Mouse (Mus musculus) midbrain, embryonic 11.5 days (tissue): ENCODE data around the gene Zfp866. TPM values are rescaled to one million over a fixed set of nuclear protein-coding genes. Genes with fewer than 3 reads are reported as not detected.
A peak's percentile ranks its signal among the peaks of the same experiment; 100 is the strongest.

ENCODE experiments used
- ATAC-seq: fragments of 200-750 bp; cut with Nextera tagmentation; 2 replicates; pipeline ENCODE4 v1.8.0; 2017; ENCODE audit warnings: moderate TSS enrichment, moderate library complexity; ENCODE audit not compliant: low FRiP score
- DNase-seq: peaks from one replicate; pipeline ENCODE4 v3.0.0; 2015; ENCODE audit warnings: low spot score; ENCODE audit errors: missing footprints
- H3K27ac ChIP-seq: fragments of 300-500 bp; sonication (generic); 2 replicates; pipeline ENCODE4 v1.5.1; 2014; ENCODE audit warnings: low read depth, low read length
- H3K27me3 ChIP-seq: fragments of 300-500 bp; sonication (generic); 2 replicates; pipeline ENCODE4 v1.6.1; 2014; ENCODE audit warnings: mild to moderate bottlenecking, low read length, moderate library complexity, mixed read lengths; ENCODE audit not compliant: control insufficient read depth, insufficient read depth
- H3K36me3 ChIP-seq: fragments of 300-500 bp; sonication (generic); 2 replicates; pipeline ENCODE4 v1.6.1; 2014; ENCODE audit warnings: mild to moderate bottlenecking, low read length, moderate library complexity, mixed read lengths; ENCODE audit not compliant: control insufficient read depth, insufficient read depth
- H3K4me1 ChIP-seq: fragments of 300-500 bp; sonication (generic); 2 replicates; pipeline ENCODE4 v1.6.1; 2014; ENCODE audit warnings: low read length; ENCODE audit not compliant: control insufficient read depth, insufficient read depth
- H3K4me2 ChIP-seq: fragments of 300-500 bp; sonication (generic); 2 replicates; pipeline ENCODE4 v1.6.1; 2014; ENCODE audit warnings: mild to moderate bottlenecking, moderate library complexity
- H3K4me3 ChIP-seq: fragments of 300-500 bp; sonication (generic); 2 replicates; pipeline ENCODE4 v1.5.1; 2014; ENCODE audit warnings: low read depth, low read length
- H3K9ac ChIP-seq: fragments of 300-500 bp; sonication (generic); 2 replicates; pipeline ENCODE4 v1.6.1; 2014; ENCODE audit warnings: low read length
- H3K9me3 ChIP-seq: fragments of 300-500 bp; sonication (generic); 2 replicates; pipeline ENCODE4 v1.6.1; 2016; ENCODE audit warnings: low read length; ENCODE audit not compliant: control insufficient read depth
- WGBS: fragments of 180-500 bp; shearing (Covaris S2); extraction: QIAGEN DNeasy Blood & Tissue Kit; methylation state at CpG from one replicate; pipeline ENCODE4 v1.1.7; 2014; 5-methylcytosine and 5-hydroxymethylcytosine counted together
- polyA plus RNA-seq: library from polyadenylated mRNA; unstranded; fragments of >200 nt; fragmentation: Nextera tagmentation; extraction: Ambion mirVana; gene quantifications from 2 replicates; pipeline ENCODE4 v1.2.1, GENCODE M21; 2014

Zfp866 gene
- polyA plus RNA-seq, 1 experiment from 2014 or later: 41.5 TPM

GRCm38 (mm10) chr8:69761814-69762445 lies 29.0 kb downstream of the Zfp866 start:
- Histone ChIP-seq H3K9me3 (peaks cover 4% of the 10 kb centered on the region; the same call in 1 of the 2 replicates), H3K4me2 (no peak overlapping the region), H3K4me3 (no peak overlapping the region), H3K4me1 (no peaks in the 10 kb centered on the region), H3K9ac (no peak overlapping the region), H3K27ac (no peak overlapping the region), H3K27me3 (no peaks in the 10 kb centered on the region), H3K36me3 (peaks cover 35% of the 10 kb centered on the region)
- WGBS: 96% methylated on average over 4 of the region's 4 CpGs
- no peak for ATAC-seq
- DNase-seq: no peak

- 95% methylated on average over 5 of the region's 5 CpGs for WGBS
- H3K36me3 ChIP-seq: peaks cover 8% of the 10 kb centered on the region
These were observed 32.7 kb downstream of the Zfp866 start for GRCm38 (mm10) chr8:69758316-69758715.

DNA sequence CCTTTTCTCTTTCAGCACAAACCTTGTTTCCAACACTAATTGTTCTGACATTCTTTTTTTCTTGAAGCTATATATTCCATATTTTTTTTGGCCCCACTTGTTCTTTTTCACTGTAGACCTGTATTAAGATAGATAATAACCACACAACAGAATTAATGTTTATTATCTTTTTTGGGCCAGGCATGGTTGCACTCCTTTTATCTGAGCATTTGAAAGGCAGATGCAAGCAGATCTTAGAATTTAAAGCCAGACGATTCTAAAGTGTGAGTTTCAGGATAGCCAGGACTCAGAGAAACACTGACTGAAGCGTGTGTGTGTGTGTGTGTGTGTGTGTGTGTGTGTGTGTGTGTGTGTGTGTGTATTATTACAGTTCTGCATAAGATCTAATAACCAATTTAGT lies 38.5 kb downstream of the Zfp866 start:
- H3K27ac ChIP-seq: no peak overlapping the region
- ATAC-seq (no peak), DNase-seq (no peak)
- H3K9ac ChIP-seq: no peak overlapping the region
- WGBS: 86% methylated on average over 2 of the region's 2 CpGs
- H3K4me2 ChIP-seq: no peak overlapping the region
- H3K4me3 ChIP-seq: no peak overlapping the region
- H3K36me3 ChIP-seq: no peaks in the 10 kb centered on the region
- no peaks in the 10 kb centered on the region for H3K27me3 ChIP-seq
- no peaks in the 10 kb centered on the region for H3K9me3 ChIP-seq
- peaks cover 3% of the 10 kb centered on the region; the same call in 1 of the 2 replicates for H3K4me1 ChIP-seq

More at GRCm38 (mm10) chr8:69758316-69758715, 32.7 kb downstream of the Zfp866 start:
- H3K9me3 ChIP-seq: no peaks in the 10 kb centered on the region
- no peaks in the 10 kb centered on the region for H3K4me1 ChIP-seq
- H3K9ac ChIP-seq: no peak overlapping the region
- DNase-seq: no peak
- H3K27me3 ChIP-seq: no peaks in the 10 kb centered on the region
- no peak overlapping the region for H3K4me2 ChIP-seq
- no peak overlapping the region for H3K27ac ChIP-seq
- H3K4me3 ChIP-seq: no peak overlapping the region
- ATAC-seq: no peak

DNA sequence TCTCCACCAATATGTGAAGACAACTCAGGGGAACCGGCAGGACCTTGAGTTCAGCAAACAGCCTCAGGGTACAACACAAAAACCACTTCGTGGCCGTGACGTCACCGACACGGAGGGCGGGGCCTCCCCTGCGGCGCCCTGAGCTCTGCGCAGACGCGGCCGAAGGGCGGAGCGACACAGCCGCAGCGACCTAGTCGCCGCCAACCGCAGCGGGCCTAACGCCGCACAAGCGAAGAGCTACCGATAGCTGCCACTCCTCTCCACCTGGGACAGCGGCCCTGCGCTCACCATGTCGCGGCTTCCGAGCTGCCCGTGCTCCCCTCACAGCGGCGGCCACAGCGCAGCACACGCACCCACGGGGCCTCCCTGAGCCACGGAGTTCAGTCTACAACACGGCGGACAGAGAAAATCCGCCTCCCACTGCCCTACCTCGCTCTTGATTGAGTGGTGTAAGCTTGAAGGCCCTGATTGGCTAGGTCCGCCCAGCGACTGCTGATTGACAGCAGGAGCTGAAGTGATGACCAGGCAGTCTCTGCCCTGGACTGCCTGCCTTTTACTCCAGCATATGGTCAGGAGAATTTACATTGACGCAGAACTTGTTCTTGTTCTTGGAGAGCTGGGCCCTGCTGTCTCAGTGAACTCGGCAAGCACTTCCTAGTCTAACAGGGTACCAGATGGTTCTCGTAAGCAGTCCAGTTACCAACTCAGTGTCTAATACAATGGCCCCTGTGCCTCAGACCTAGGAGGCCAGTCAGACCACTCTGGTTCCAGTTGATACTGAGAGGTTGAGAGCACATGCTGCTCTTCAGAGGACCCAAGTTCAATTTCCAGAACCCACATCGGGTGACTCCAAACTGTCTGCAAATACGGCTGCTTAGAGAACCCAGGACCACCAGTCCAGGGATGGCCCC lies 41.2 kb downstream of the Zfp866 start, which contains the start of gene Zfp963:
TSS of gene Zfp963 (minus strand) at position 427 of the 911 bp plus-strand sequence.
- H3K27ac ChIP-seq: peak within 1 kb of the TSS; percentile 97
- H3K9me3 ChIP-seq: no peaks in the 10 kb centered on the region
- peaks cover 3% of the 10 kb centered on the region; the same call in 1 of the 2 replicates for H3K4me1 ChIP-seq
- peak; percentile 100 for DNase-seq
- peak within 1 kb of the TSS; percentile 66 for H3K4me3 ChIP-seq
- H3K9ac ChIP-seq: peak within 1 kb of the TSS; percentile 92
- H3K36me3 ChIP-seq: no peaks in the 10 kb centered on the region
- peak; percentile 99 for ATAC-seq
- no peaks in the 10 kb centered on the region for H3K27me3 ChIP-seq
- peak within 1 kb of the TSS; percentile 28 for H3K4me2 ChIP-seq
- 3% methylated on average over 48 of the region's 48 CpGs for WGBS

GRCm38 (mm10) chr8:69741231-69741630 lies 49.7 kb downstream of the Zfp866 start:
- ATAC-seq (no peak), DNase-seq (no peak)
- Histone ChIP-seq H3K9ac (no peak overlapping the region), H3K4me1 (no peaks in the 10 kb centered on the region), H3K4me3 (no peak overlapping the region), H3K4me2 (no peak overlapping the region), H3K27me3 (no peaks in the 10 kb centered on the region), H3K9me3 (no peaks in the 10 kb centered on the region), H3K36me3 (no peaks in the 10 kb centered on the region), H3K27ac (no peak overlapping the region)
- WGBS: 80% methylated on average over 2 of the region's 2 CpGs

DNA sequence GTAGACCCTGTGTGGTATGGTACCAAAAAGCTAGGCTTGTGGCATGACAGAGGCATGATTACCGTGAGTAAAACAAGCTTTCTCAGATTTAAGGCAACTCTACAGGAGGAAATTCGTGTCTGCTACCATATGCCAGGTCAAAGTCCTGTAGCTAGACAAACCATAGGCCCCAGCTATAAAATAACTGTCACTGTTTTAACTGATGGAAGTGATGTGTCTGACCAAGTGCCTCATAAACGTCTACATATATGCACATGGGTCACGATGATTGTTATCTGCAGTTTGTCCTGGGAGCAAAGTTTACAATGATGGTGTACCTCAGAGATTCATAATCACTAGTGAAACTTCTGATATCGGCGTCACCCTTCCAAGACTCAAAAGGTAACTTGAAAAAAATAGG lies 50.2 kb downstream of the Zfp866 start:
- no peaks in the 10 kb centered on the region for H3K36me3 ChIP-seq
- H3K27ac ChIP-seq: no peak overlapping the region
- no peak overlapping the region for H3K9ac ChIP-seq
- WGBS: 83% methylated on average over 6 of the region's 6 CpGs
- no peak overlapping the region for H3K4me2 ChIP-seq
- H3K4me1 ChIP-seq: no peaks in the 10 kb centered on the region
- ATAC-seq: no peak
- H3K4me3 ChIP-seq: no peak overlapping the region
- DNase-seq: no peak
- no peaks in the 10 kb centered on the region for H3K27me3 ChIP-seq
- no peaks in the 10 kb centered on the region for H3K9me3 ChIP-seq

GRCm38 (mm10) chr8:69735495-69735894 lies 55.5 kb downstream of the Zfp866 start:
- Histone ChIP-seq H3K4me1 (no peaks in the 10 kb centered on the region), H3K36me3 (no peaks in the 10 kb centered on the region), H3K9ac (no peak overlapping the region), H3K9me3 (peaks cover 3% of the 10 kb centered on the region; the same call in 1 of the 2 replicates), H3K27me3 (no peaks in the 10 kb centered on the region), H3K27ac (no peak overlapping the region), H3K4me2 (no peak overlapping the region), H3K4me3 (no peak overlapping the region)
- DNase-seq (no peak), ATAC-seq (no peak)
- WGBS: 77% methylated on average over 1 of the region's 1 CpGs

DNA sequence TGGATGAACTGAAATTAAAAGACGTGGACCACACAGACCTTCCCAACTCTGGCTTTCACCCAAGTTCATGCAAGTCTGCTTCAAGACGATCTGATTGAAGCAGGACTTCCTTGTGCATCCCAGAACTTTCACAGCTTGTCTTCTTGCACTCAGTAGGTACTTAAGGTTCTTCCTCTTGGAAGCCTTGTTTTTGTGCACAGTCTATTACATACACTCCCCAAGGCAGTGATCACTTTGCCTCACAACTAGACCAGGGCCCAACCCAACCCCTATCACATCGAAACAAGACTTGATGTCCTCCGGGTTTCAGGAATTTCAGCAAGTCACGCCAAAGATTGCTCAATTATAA lies 73.8 kb downstream of the Zfp866 start:
- no peaks in the 10 kb centered on the region for H3K9me3 ChIP-seq
- no peak overlapping the region for H3K27ac ChIP-seq
- 47% methylated on average over 5 of the region's 5 CpGs for WGBS
- H3K4me1 ChIP-seq: peaks cover 6% of the 10 kb centered on the region
- DNase-seq (no peak), ATAC-seq (peak; percentile 34)
- no peak overlapping the region; the same call in 1 of the 2 replicates for H3K4me3 ChIP-seq
- H3K36me3 ChIP-seq: no peaks in the 10 kb centered on the region
- H3K27me3 ChIP-seq: no peaks in the 10 kb centered on the region
- H3K4me2 ChIP-seq: peak overlapping the region; percentile 30
- H3K9ac ChIP-seq: no peak overlapping the region
